12 mouse cellular contexts compared by ENCODE assay signal in genomic region chr14:9285606-9286002, GRCm38 (mm10).
"Had no signal": no experiment of that assay in that cellular context is flagged by ENCODE, and none has a peak within 500 bp of the region (broad histone marks: within the 10 kb centered on the region; RNA-seq: fewer than 3 reads in every experiment).

No protein-coding gene starts in this region.

- H3K4me1 ChIP-seq: limb, embryonic 15.5 days; liver, embryonic 12.5 days; neural tube, embryonic 13.5 days had no signal

- H3K9ac ChIP-seq: limb, embryonic 15.5 days; liver, embryonic 12.5 days; lung, embryonic 14.5 days; neural tube, embryonic 13.5 days had no signal

- H3K9me3 ChIP-seq: limb, embryonic 15.5 days; liver, embryonic 12.5 days; neural tube, embryonic 13.5 days had no signal

- H3K27ac ChIP-seq: limb, embryonic 15.5 days; liver, embryonic 12.5 days; neural tube, embryonic 13.5 days had no signal

- H3K4me2 ChIP-seq: limb, embryonic 15.5 days; liver, embryonic 12.5 days; lung, embryonic 14.5 days; neural tube, embryonic 13.5 days had no signal

- H3K36me3 ChIP-seq: limb, embryonic 15.5 days; liver, embryonic 12.5 days; neural tube, embryonic 13.5 days had no signal

- ATAC-seq: liver, embryonic 12.5 days had no signal

- DNase-seq: kidney, adult 11 months; kidney, postnatal 10 days; lung, embryonic 14.5 days; lung, postnatal 10 days; lung, postnatal 4 days; retina, postnatal 1 day; right cerebral cortex, postnatal 4 days; spleen, adult 18-20 months; thymus, postnatal 4 days had no signal

- H3K4me3 ChIP-seq: limb, embryonic 15.5 days; liver, embryonic 12.5 days; neural tube, embryonic 13.5 days had no signal

- H3K27me3 ChIP-seq: limb, embryonic 15.5 days; liver, embryonic 12.5 days; neural tube, embryonic 13.5 days had no signal
